Mouse (Mus musculus): ENCODE data around the gene Fap. TPM values are rescaled to one million over a fixed set of nuclear protein-coding genes. Genes with fewer than 3 reads are reported as not detected.

The Fap gene
- total and polyA plus RNA-seq, 2 experiments from 2014 or later = 0.86 to 3.3 TPM

DNA sequence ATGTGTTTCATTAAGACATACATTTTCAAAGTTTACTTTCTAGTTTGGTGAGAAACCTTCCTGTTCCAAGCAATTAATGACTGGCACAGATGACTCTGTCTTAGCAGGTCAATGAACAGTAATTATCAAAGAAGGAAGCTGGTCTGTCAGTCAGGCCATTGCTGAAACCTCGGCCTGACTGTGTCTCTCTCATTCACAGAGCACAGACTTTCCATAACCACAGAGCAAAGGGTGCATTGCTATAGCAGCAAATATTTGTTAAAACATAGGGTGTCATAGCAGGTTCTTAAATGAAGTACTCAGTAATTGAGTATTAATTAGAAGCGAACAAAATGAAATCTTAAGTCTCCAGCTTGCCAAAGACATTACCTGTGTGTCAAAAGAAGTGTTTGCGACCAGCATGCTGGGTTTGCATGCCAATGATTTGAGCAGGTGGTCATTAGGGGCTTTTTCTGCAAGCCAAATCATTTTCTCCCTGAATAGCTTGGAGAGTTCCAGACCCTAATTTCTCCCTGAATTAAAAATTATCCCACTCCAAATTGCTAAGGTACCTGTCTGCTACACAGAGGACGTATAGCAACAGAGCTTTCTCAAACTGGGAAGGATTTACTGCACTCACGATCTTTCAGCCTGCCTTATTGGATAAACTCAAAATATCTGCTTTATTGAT, 76.4 kb downstream of the Fap start:
- DNase-seq (no peak), ATAC-seq (peak; percentile 47; the same call in 1 of the 2 replicates)
- Histone ChIP-seq H3K9me3 (ENCODE audit: low read length) (no peaks in the 10 kb centered on the region), H3K4me1 (ENCODE audit: insufficient read depth) (0 out of 2 replicates have a peak, but pooled peaks cover 7% of the 10 kb centered on the region), H3K4me2 (ENCODE audit: low read depth) (no peak overlapping the region), H3K4me3 (ENCODE audit: low read depth, low read length) (no peak overlapping the region), H3K27ac (ENCODE audit: low read depth, low read length) (no peak overlapping the region), H3K27me3 (ENCODE audit: insufficient read depth, low read length) (no peaks in the 10 kb centered on the region), H3K9ac (no peak overlapping the region), H3K36me3 (ENCODE audit: insufficient read depth) (no peaks in the 10 kb centered on the region)
- TF ChIP-seq CTCF (IDR thresholded peaks at IDR 0.05; ENCODE audit: low read depth) = no peak
- WGBS = 25% methylated on average over 5 of the region's 5 CpGs

DNA sequence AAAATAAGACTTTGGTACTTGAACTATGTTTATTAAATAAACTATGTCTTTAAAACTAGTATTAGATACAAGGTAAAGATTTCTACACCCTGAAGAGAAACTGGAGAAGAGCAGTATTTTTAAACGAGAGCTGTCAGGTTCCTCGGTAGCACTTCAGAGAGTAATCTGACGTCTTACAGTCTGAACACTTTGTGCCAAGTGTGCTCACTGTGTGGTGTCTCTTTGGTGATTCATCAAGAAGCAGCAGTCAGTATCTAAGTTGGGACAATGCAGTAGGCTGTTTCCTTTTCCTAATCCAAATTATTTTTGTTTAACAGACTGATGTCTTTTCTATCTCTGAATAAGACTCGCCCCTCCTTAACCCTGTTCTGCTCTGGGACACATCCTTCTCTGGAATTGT, 78.5 kb downstream of the Fap start:
- H3K27me3 ChIP-seq (ENCODE audit: insufficient read depth, low read length) = no peaks in the 10 kb centered on the region
- H3K9me3 ChIP-seq (ENCODE audit: low read length) = no peaks in the 10 kb centered on the region
- ATAC-seq (no peak), DNase-seq (no peak)
- H3K4me2 ChIP-seq (ENCODE audit: low read depth) = no peak overlapping the region
- no peak overlapping the region for H3K4me3 ChIP-seq (ENCODE audit: low read depth, low read length)
- 72% methylated on average over 4 of the region's 4 CpGs for WGBS
- H3K27ac ChIP-seq (ENCODE audit: low read depth, low read length) = no peak overlapping the region
- 0 out of 2 replicates have a peak, but pooled peaks cover 7% of the 10 kb centered on the region for H3K4me1 ChIP-seq (ENCODE audit: insufficient read depth)
- H3K36me3 ChIP-seq (ENCODE audit: insufficient read depth) = no peaks in the 10 kb centered on the region
- TF ChIP-seq CTCF (IDR thresholded peaks at IDR 0.05; ENCODE audit: low read depth) = no peak
- H3K9ac ChIP-seq = no peak overlapping the region

- Histone ChIP-seq H3K4me1 (ENCODE audit: insufficient read depth) (no peaks in the 10 kb centered on the region), H3K36me3 (ENCODE audit: insufficient read depth) (no peaks in the 10 kb centered on the region), H3K9ac (no peak overlapping the region), H3K27ac (ENCODE audit: low read depth, low read length) (no peak overlapping the region), H3K9me3 (ENCODE audit: low read length) (no peaks in the 10 kb centered on the region), H3K27me3 (ENCODE audit: insufficient read depth, low read length) (no peaks in the 10 kb centered on the region), H3K4me3 (ENCODE audit: low read depth, low read length) (no peak overlapping the region), H3K4me2 (ENCODE audit: low read depth) (no peak overlapping the region)
- ATAC-seq (peak; percentile 43; the same call in 1 of the 2 replicates), DNase-seq (no peak)
- 68% methylated on average over 6 of the region's 6 CpGs for WGBS
- TF ChIP-seq CTCF (IDR thresholded peaks at IDR 0.05; ENCODE audit: low read depth) = no peak
Observed at GRCm38 (mm10) chr2:62489832-62490231, 84.0 kb downstream of the Fap start.

DNA sequence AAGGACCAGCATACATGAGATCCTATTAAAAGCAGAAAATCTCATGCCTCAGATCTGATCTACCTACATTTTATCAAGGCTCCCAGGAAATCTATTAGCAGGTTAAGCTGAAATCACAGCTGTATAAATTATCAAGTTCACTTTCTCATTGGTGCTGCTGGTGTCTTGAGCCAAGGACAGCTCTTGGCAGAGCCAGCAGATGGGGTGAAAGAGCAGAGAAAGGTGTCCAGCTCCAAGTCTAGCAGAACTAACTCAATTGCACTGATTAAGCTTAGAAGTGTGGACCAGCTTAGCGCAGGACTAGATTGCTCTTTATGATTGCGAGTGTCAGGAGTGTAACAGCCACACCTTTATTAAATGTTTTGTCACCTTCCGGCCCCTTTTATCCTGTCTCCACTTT, 89.0 kb downstream of the Fap start:
- Histone ChIP-seq H3K4me1 (ENCODE audit: insufficient read depth) (no peaks in the 10 kb centered on the region), H3K9me3 (ENCODE audit: low read length) (no peaks in the 10 kb centered on the region), H3K36me3 (ENCODE audit: insufficient read depth) (no peaks in the 10 kb centered on the region), H3K4me3 (ENCODE audit: low read depth, low read length) (no peak overlapping the region), H3K4me2 (ENCODE audit: low read depth) (no peak overlapping the region), H3K27me3 (ENCODE audit: insufficient read depth, low read length) (no peaks in the 10 kb centered on the region), H3K9ac (no peak overlapping the region), H3K27ac (ENCODE audit: low read depth, low read length) (no peak overlapping the region)
- no peak for DNase-seq
- WGBS = 83% methylated on average over 3 of the region's 3 CpGs
- TF ChIP-seq CTCF (IDR thresholded peaks at IDR 0.05; ENCODE audit: low read depth) = no peak
- no peak for ATAC-seq

DNA sequence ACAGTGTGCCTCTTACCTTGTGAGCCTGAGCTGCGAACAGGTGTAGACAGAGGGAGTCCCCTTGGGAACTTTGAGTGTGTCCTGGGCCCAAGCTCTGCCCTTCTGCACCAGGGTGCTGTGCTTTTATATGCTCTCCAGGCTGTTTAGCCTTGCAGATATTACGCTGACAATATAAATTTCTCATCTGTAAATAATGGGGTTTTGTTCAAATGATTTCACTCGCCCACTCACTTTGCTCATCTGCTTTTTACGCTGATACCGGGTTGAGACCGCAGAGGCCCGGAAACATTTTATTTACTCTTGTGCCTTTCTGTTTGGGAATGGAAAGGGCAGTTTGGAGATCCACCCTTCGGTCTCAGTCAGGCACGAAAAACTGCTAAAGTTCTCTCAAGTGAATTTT, 90.3 kb downstream of the Fap start, which contains the start of gene Gcg:
Gene Gcg (minus strand): TSS at position 101 of the 400 bp plus-strand sequence.
- Histone ChIP-seq H3K4me1 (ENCODE audit: insufficient read depth) (no peaks in the 10 kb centered on the region), H3K27me3 (ENCODE audit: insufficient read depth, low read length) (no peaks in the 10 kb centered on the region), H3K9ac (no peak within 1 kb of the TSS), H3K4me2 (ENCODE audit: low read depth) (no peak within 1 kb of the TSS), H3K36me3 (ENCODE audit: insufficient read depth) (no peaks in the 10 kb centered on the region), H3K27ac (ENCODE audit: low read depth, low read length) (no peak within 1 kb of the TSS), H3K9me3 (ENCODE audit: low read length) (no peaks in the 10 kb centered on the region), H3K4me3 (ENCODE audit: low read depth, low read length) (no peak within 1 kb of the TSS)
- DNase-seq (no peak), ATAC-seq (no peak)
- no peak for TF ChIP-seq CTCF (IDR thresholded peaks at IDR 0.05; ENCODE audit: low read depth)
- WGBS = 87% methylated on average over 9 of the region's 9 CpGs

GRCm38 (mm10) chr2:62480285-62481198, 93.3 kb downstream of the Fap start:
- Histone ChIP-seq H3K4me2 (ENCODE audit: low read depth) (no peak overlapping the region), H3K36me3 (ENCODE audit: insufficient read depth) (no peaks in the 10 kb centered on the region), H3K27ac (ENCODE audit: low read depth, low read length) (no peak overlapping the region), H3K9ac (no peak overlapping the region), H3K27me3 (ENCODE audit: insufficient read depth, low read length) (no peaks in the 10 kb centered on the region), H3K4me1 (ENCODE audit: insufficient read depth) (no peaks in the 10 kb centered on the region), H3K4me3 (ENCODE audit: low read depth, low read length) (no peak overlapping the region), H3K9me3 (ENCODE audit: low read length) (no peaks in the 10 kb centered on the region)
- no peak for DNase-seq
- no peak for ATAC-seq
- WGBS = 54% methylated on average over 9 of the region's 9 CpGs
- no peak for TF ChIP-seq CTCF (IDR thresholded peaks at IDR 0.05; ENCODE audit: low read depth)

- no peak for ATAC-seq
- H3K4me1 ChIP-seq (ENCODE audit: insufficient read depth) = no peaks in the 10 kb centered on the region
- H3K9me3 ChIP-seq (ENCODE audit: low read length) = no peaks in the 10 kb centered on the region
- H3K27ac ChIP-seq (ENCODE audit: low read depth, low read length) = no peak overlapping the region
- H3K9ac ChIP-seq = no peak overlapping the region
- no peak overlapping the region for H3K4me2 ChIP-seq (ENCODE audit: low read depth)
- TF ChIP-seq CTCF (IDR thresholded peaks at IDR 0.05; ENCODE audit: low read depth) = no peak
- DNase-seq = no peak
- WGBS = 69% methylated on average over 9 of the region's 9 CpGs
- H3K4me3 ChIP-seq (ENCODE audit: low read depth, low read length) = no peak overlapping the region
- no peaks in the 10 kb centered on the region for H3K36me3 ChIP-seq (ENCODE audit: insufficient read depth)
- H3K27me3 ChIP-seq (ENCODE audit: insufficient read depth, low read length) = no peaks in the 10 kb centered on the region
Observed at GRCm38 (mm10) chr2:62469551-62469950, 104.3 kb downstream of the Fap start.

All from forebrain, postnatal 0 days (tissue).